Mouse (Mus musculus) midbrain, embryonic 12.5 days (tissue): ENCODE data around the gene Gm19668. TPM values are rescaled to one million over a fixed set of nuclear protein-coding genes. Genes with fewer than 3 reads are reported as not detected.

ENCODE experiments used
- ATAC-seq: fragments of 200-750 bp; cut with Nextera tagmentation; 2 replicates; pipeline ENCODE4 v1.8.0; 2017; ENCODE audit warnings: low read depth, moderate TSS enrichment, moderate library complexity; ENCODE audit not compliant: low FRiP score
- H3K27ac ChIP-seq: fragments of 300-500 bp; sonication (generic); replicated peaks from 2 replicates; pipeline ENCODE4 v1.5.1; 2016; ENCODE audit warnings: mild to moderate bottlenecking
- H3K27me3 ChIP-seq: fragments of 300-500 bp; sonication (generic); 2 replicates; pipeline ENCODE4 v1.6.1; 2016; ENCODE audit warnings: mild to moderate bottlenecking
- H3K36me3 ChIP-seq: fragments of 300-500 bp; sonication (generic); 2 replicates; pipeline ENCODE4 v1.6.1; 2016
- H3K4me1 ChIP-seq: fragments of 300-500 bp; sonication (generic); 2 replicates; pipeline ENCODE4 v1.6.1; 2016
- H3K4me2 ChIP-seq: fragments of 300-500 bp; sonication (generic); replicated peaks from 2 replicates; pipeline ENCODE4 v1.6.1; 2016; ENCODE audit warnings: mild to moderate bottlenecking, moderate library complexity
- H3K4me3 ChIP-seq: fragments of 300-500 bp; sonication (generic); 2 replicates; pipeline ENCODE4 v1.5.1; 2016; ENCODE audit warnings: mild to moderate bottlenecking
- H3K9ac ChIP-seq: fragments of 300-500 bp; sonication (generic); replicated peaks from 2 replicates; pipeline ENCODE4 v1.6.1; 2016; ENCODE audit warnings: mild to moderate bottlenecking, moderate library complexity
- H3K9me3 ChIP-seq: fragments of 300-500 bp; sonication (generic); 2 replicates; pipeline ENCODE4 v1.6.1; 2016; ENCODE audit warnings: mild to moderate bottlenecking
- WGBS: fragments of 180-500 bp; shearing (Covaris S2); methylation state at CpG from one replicate; pipeline ENCODE4 v1.1.7; 2016; 5-methylcytosine and 5-hydroxymethylcytosine counted together
- polyA plus RNA-seq: library from polyadenylated mRNA; unstranded; fragments of >200 nt; fragmentation: Nextera tagmentation; extraction: Ambion mirVana; gene quantifications from 2 replicates; pipeline ENCODE4 v1.2.1, GENCODE M21; 2016

Gene Gm19668
- not detected in 2 replicates for polyA plus RNA-seq

DNA sequence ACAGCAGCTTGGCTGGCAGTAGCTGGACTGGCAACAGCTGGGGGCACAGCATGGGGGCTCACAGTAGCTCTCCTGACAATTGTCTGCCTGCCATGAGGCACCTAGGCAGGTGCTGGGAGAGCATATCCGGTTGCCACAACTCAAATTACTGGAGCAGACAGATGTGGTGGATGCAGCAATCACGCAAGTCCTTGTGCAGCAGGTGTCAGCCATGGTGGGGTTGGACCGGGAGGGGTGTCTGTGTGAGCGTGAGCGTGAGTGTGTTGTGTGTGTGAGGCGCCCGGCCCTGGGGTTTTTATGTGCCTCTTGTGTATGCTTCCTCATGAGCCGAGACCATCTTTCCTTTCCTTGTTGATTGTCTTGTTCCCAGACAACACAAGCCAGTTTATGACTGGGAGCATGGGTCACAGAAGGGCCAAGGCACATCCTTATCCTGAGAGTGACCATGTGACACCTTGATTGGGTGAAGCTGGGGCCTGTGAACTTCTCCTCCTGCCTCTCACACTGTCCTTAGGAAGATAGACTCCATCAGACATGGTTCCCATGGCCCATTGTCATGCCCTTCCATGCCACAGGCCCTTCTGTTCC lies at the start of gene Gm19668:
Gm19668 (minus strand) TSS at position 213 of the 588 bp plus-strand sequence.
- H3K36me3 ChIP-seq, result no peaks in the 10 kb centered on the region
- H3K9ac ChIP-seq, result no peak within 1 kb of the TSS; the same call in 1 of the 2 replicates
- H3K4me1 ChIP-seq, result peaks cover 11% of the 10 kb centered on the region; the same call in 1 of the 2 replicates
- no peak within 1 kb of the TSS for H3K4me3 ChIP-seq
- H3K27ac ChIP-seq, result peak within 1 kb of the TSS; percentile 52
- H3K9me3 ChIP-seq, result no peaks in the 10 kb centered on the region
- no peak within 1 kb of the TSS for H3K4me2 ChIP-seq
- WGBS, result 68% methylated on average over 8 of the region's 8 CpGs
- no peaks in the 10 kb centered on the region for H3K27me3 ChIP-seq
- ATAC-seq, result peak; percentile 23; the same call in 1 of the 2 replicates

GRCm38 (mm10) chr10:77847538-77847937 lies 48.6 kb upstream of the Gm19668 start:
- Histone ChIP-seq H3K9ac (no peak overlapping the region), H3K36me3 (no peaks in the 10 kb centered on the region), H3K4me2 (no peak overlapping the region), H3K4me3 (no peak overlapping the region), H3K4me1 (no peaks in the 10 kb centered on the region), H3K9me3 (peaks cover 6% of the 10 kb centered on the region; the same call in 1 of the 2 replicates), H3K27me3 (no peaks in the 10 kb centered on the region), H3K27ac (no peak overlapping the region)
- no peak for ATAC-seq
- WGBS, result 84% methylated on average over 2 of the region's 2 CpGs

DNA sequence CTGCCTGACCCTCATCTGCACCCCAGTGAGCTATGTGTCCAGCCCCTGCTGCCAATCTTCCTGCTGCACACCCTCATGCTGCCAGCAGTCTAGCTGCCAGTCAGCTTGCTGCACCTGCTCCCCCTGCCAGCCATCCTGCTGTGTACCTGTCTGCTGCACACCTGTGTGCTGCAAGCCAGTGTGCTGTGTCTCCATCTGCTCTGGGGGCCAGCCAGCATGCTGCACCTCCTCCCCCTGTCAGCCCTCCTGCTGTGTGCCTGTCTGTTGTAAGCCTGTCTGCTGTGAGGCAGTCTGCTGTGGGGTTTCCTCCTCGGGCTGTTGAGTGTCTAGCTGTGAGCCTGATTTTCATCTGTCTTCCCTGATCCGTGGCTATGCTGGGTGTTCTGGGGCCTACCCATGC lies 48.0 kb upstream of the Gm19668 start:
- 18% methylated on average over 2 of the region's 2 CpGs for WGBS
- H3K36me3 ChIP-seq, result no peaks in the 10 kb centered on the region
- no peaks in the 10 kb centered on the region for H3K27me3 ChIP-seq
- H3K27ac ChIP-seq, result no peak overlapping the region
- no peak overlapping the region for H3K4me3 ChIP-seq
- ATAC-seq, result no peak
- no peak overlapping the region for H3K4me2 ChIP-seq
- H3K9me3 ChIP-seq, result peaks cover 6% of the 10 kb centered on the region; the same call in 1 of the 2 replicates
- H3K9ac ChIP-seq, result no peak overlapping the region
- no peaks in the 10 kb centered on the region for H3K4me1 ChIP-seq

- Histone ChIP-seq H3K36me3 (no peaks in the 10 kb centered on the region), H3K27me3 (no peaks in the 10 kb centered on the region), H3K27ac (no peak within 1 kb of the TSS), H3K4me3 (no peak within 1 kb of the TSS), H3K9me3 (peaks cover 6% of the 10 kb centered on the region; the same call in 1 of the 2 replicates), H3K9ac (no peak within 1 kb of the TSS), H3K4me2 (no peak within 1 kb of the TSS), H3K4me1 (no peaks in the 10 kb centered on the region)
- no peak for ATAC-seq
- 64% methylated on average over 2 of the region's 3 CpGs for WGBS
Measured at GRCm38 (mm10) chr10:77846503-77846902, 47.6 kb upstream of the Gm19668 start, which contains the start of gene Gm36176. Gene Gm36176, plus strand, starts transcription at chr10:77846803.

DNA sequence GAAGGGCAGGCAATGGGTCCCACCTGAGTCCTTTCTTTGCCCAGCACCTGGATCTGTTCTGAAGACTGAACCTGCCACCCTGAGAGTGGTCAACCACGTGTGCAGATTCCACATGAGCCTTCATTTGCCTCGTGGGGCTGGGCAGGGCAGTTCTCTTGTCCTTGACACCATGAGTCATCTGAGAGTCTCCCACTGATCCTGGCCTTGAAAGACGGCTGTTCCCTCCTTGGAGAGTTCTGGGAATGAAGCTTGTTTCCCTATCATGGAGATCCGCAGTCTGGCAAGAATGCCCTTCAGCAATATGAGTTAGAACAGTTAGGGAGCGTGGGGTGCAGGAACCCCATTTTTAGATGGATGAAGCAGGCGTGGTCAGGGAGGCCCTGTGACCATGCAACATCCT lies 40.1 kb upstream of the Gm19668 start:
- 82% methylated on average over 6 of the region's 6 CpGs for WGBS

GRCm38 (mm10) chr10:77835647-77836046 lies 36.7 kb upstream of the Gm19668 start, which contains the start of gene Krtap10-10:
Gene Krtap10-10, plus strand, starts transcription at chr10:77835947.
- WGBS, result 76% methylated on average over 9 of the region's 9 CpGs

More for the DNA sequence above, 40.1 kb upstream of the Gm19668 start:
- Histone ChIP-seq H3K4me2 (no peak overlapping the region), H3K36me3 (no peaks in the 10 kb centered on the region), H3K4me1 (no peaks in the 10 kb centered on the region), H3K4me3 (no peak overlapping the region), H3K9ac (no peak overlapping the region), H3K9me3 (peaks cover 6% of the 10 kb centered on the region; the same call in 1 of the 2 replicates), H3K27ac (no peak overlapping the region), H3K27me3 (no peaks in the 10 kb centered on the region)
- ATAC-seq, result no peak

GRCm38 (mm10) chr10:77826951-77827350 lies 28.0 kb upstream of the Gm19668 start, which contains the start of gene Krtap10-4:
Gene Krtap10-4, minus strand, starts transcription at chr10:77827095.
- Histone ChIP-seq H3K9ac (no peak within 1 kb of the TSS), H3K4me2 (no peak within 1 kb of the TSS), H3K27me3 (no peaks in the 10 kb centered on the region), H3K4me3 (no peak within 1 kb of the TSS), H3K27ac (no peak within 1 kb of the TSS), H3K4me1 (no peaks in the 10 kb centered on the region), H3K36me3 (no peaks in the 10 kb centered on the region), H3K9me3 (peaks cover 3% of the 10 kb centered on the region; the same call in 1 of the 2 replicates)
- no peak for ATAC-seq
- 66% methylated on average over 5 of the region's 6 CpGs for WGBS

More at GRCm38 (mm10) chr10:77835647-77836046, 36.7 kb upstream of the Gm19668 start, which contains the start of gene Krtap10-10:
- Histone ChIP-seq H3K4me2 (no peak within 1 kb of the TSS), H3K36me3 (no peaks in the 10 kb centered on the region), H3K4me1 (no peaks in the 10 kb centered on the region), H3K9me3 (no peaks in the 10 kb centered on the region), H3K27me3 (no peaks in the 10 kb centered on the region), H3K9ac (no peak within 1 kb of the TSS), H3K27ac (no peak within 1 kb of the TSS), H3K4me3 (no peak within 1 kb of the TSS)
- ATAC-seq, result no peak

- no peak overlapping the region for H3K9ac ChIP-seq
- H3K27ac ChIP-seq, result no peak overlapping the region
- ATAC-seq, result no peak
- H3K4me1 ChIP-seq, result no peaks in the 10 kb centered on the region
- no peaks in the 10 kb centered on the region for H3K36me3 ChIP-seq
- H3K9me3 ChIP-seq, result peaks cover 3% of the 10 kb centered on the region; the same call in 1 of the 2 replicates
- peaks cover 3% of the 10 kb centered on the region; the same call in 1 of the 2 replicates for H3K27me3 ChIP-seq
- 22% methylated on average over 4 of the region's 4 CpGs for WGBS
- H3K4me3 ChIP-seq, result no peak overlapping the region
- no peak overlapping the region for H3K4me2 ChIP-seq
Measured at GRCm38 (mm10) chr10:77819203-77819602, 20.3 kb upstream of the Gm19668 start.

DNA sequence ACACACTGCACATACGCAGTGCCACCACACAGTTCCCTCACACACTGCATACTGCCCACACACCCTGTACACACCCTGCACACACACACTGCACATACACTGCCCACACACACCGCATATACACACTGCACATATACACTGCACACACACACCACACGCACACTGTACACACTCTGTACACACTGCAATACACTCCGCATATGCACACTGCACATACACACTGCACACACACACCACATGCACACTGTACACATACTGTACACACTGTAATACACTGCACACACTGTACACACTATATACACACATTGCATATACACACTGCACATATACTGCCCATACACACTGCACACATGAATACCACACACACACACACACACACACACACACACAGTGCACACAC lies 19.6 kb upstream of the Gm19668 start:
- Histone ChIP-seq H3K36me3 (no peaks in the 10 kb centered on the region), H3K4me3 (no peak overlapping the region), H3K27ac (no peak overlapping the region), H3K9ac (no peak overlapping the region), H3K9me3 (peaks cover 3% of the 10 kb centered on the region; the same call in 1 of the 2 replicates), H3K4me1 (no peaks in the 10 kb centered on the region), H3K4me2 (no peak overlapping the region), H3K27me3 (peaks cover 3% of the 10 kb centered on the region; the same call in 1 of the 2 replicates)
- no peak for ATAC-seq
- WGBS, result 92% methylated on average over 4 of the region's 4 CpGs

GRCm38 (mm10) chr10:77815514-77815913 lies 16.6 kb upstream of the Gm19668 start:
- no peak for ATAC-seq
- WGBS, result 43% methylated on average over 5 of the region's 5 CpGs
- no peak overlapping the region for H3K9ac ChIP-seq
- H3K4me2 ChIP-seq, result no peak overlapping the region
- no peaks in the 10 kb centered on the region for H3K9me3 ChIP-seq
- H3K4me3 ChIP-seq, result no peak overlapping the region
- H3K27ac ChIP-seq, result no peak overlapping the region
- peaks cover 3% of the 10 kb centered on the region; the same call in 1 of the 2 replicates for H3K27me3 ChIP-seq
- H3K36me3 ChIP-seq, result no peaks in the 10 kb centered on the region
- H3K4me1 ChIP-seq, result no peaks in the 10 kb centered on the region

GRCm38 (mm10) chr10:77814382-77814781 lies 15.4 kb upstream of the Gm19668 start, which contains the start of gene Gm2696:
Gene Gm2696, plus strand, starts transcription at chr10:77814682.
- Histone ChIP-seq H3K36me3 (no peaks in the 10 kb centered on the region), H3K9ac (no peak within 1 kb of the TSS), H3K4me2 (no peak within 1 kb of the TSS), H3K27ac (no peak within 1 kb of the TSS), H3K4me1 (no peaks in the 10 kb centered on the region), H3K27me3 (peaks cover 3% of the 10 kb centered on the region; the same call in 1 of the 2 replicates), H3K9me3 (peaks cover 6% of the 10 kb centered on the region; the same call in 1 of the 2 replicates), H3K4me3 (no peak within 1 kb of the TSS)
- no peak for ATAC-seq
- 63% methylated on average over 4 of the region's 4 CpGs for WGBS

- Histone ChIP-seq H3K36me3 (no peaks in the 10 kb centered on the region), H3K27ac (no peak within 1 kb of the TSS), H3K4me1 (no peaks in the 10 kb centered on the region), H3K9ac (no peak within 1 kb of the TSS), H3K4me2 (no peak within 1 kb of the TSS), H3K27me3 (no peaks in the 10 kb centered on the region), H3K9me3 (peaks cover 6% of the 10 kb centered on the region; the same call in 1 of the 2 replicates), H3K4me3 (no peak within 1 kb of the TSS)
- 79% methylated on average over 5 of the region's 5 CpGs for WGBS
- no peak for ATAC-seq
Measured at GRCm38 (mm10) chr10:77811743-77812142, 12.8 kb upstream of the Gm19668 start, which contains the start of gene Gm9507. Gene Gm9507, minus strand, starts transcription at chr10:77811843.
